Mouse (Mus musculus) 3134 (cell line): ENCODE results near the gene Cdk2ap2.
A peak's percentile ranks its signal among the peaks of the same experiment; 100 is the strongest.
"Not testable (repeated sequence)": the region's sequence is repeated elsewhere in the genome, so short reads cannot be mapped to it uniquely, and the experiment has no call there.

Experiments
- DNase-seq: peaks from one replicate; pipeline ENCODE4 v3.0.0-alpha.2; 2011; ENCODE audit warnings: low spot score; ENCODE audit not compliant: insufficient read length; ENCODE audit errors: extremely low read depth

Gene Cdk2ap2

GRCm38 (mm10) chr19:4066280-4066679 is 30.7 kb upstream of the Cdk2ap2 start:
- DNase-seq = peak; percentile 42

DNA sequence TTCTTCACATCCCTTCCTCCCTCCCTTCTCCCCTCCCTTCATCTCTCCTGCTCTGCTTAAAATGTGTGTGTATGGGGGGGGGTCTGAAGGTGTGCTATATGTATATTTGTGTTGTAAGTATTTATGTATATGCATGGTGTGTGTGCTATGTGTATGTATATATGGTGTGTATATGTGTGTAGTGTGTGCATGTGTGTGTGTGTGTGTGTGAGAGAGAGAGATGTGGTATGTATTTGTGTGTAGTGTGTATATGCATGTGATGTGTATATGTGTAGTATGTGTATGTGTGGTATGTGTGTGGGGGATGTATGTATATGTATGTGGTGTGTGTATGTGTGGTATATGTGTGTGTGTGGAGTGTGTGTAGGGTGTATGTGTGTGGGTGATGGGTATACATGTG is 30.1 kb upstream of the Cdk2ap2 start:
- no peak for DNase-seq

DNA sequence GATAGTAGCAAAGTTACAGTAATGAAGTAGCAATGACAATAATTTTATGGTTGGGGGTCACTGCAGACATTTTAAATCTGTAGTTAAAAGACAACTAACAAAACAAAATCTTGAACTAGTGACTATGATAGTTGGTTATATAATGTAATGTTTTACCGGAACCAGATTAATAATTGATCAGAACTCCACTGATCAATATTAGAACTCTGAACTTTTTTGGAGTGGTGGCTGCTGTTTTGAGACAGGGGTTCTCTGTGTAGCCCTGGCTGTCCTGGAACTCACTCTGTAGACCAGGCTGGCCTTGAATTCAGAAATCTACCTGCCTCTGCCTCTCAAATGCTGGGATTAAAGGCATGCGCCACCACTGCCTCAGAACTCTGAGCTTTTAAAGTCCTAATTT is 28.7 kb upstream of the Cdk2ap2 start:
- DNase-seq = not testable (repeated sequence)

DNA sequence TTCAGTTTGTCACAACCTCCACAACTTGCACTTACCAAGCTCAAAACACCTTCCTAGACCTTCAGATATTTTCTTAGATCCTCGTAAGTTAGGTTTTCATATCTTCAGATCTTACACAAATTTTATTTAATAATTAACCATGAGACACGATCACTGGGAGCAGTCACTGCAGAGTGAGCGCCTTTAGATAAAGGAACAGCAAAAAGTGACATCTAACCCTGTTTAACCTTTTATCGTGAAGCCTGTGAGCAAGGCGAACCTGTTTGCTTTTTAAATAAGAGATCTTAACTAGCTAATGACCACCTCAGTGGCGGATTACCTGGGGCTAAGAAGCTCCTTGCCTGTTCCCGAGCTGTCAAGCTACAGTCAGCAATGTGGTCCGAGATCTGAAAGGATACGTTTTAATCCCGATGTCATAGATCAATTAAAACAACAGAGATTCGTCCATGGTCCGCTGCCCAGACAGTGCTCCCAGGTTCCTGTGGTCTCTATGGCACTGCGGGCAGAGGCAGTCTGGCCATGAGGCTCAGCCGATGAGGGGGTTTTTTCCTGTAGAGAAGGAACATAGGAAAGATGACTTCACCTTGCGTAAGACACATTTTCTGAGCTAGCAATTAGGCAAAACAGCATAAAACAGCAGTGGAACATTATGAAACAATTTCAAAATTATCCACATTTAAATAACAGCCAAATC is 28.1 kb upstream of the Cdk2ap2 start:
- DNase-seq = no peak

- DNase-seq = no peak
These were observed 26.7 kb upstream of the Cdk2ap2 start for GRCm38 (mm10) chr19:4070311-4070710.

DNA sequence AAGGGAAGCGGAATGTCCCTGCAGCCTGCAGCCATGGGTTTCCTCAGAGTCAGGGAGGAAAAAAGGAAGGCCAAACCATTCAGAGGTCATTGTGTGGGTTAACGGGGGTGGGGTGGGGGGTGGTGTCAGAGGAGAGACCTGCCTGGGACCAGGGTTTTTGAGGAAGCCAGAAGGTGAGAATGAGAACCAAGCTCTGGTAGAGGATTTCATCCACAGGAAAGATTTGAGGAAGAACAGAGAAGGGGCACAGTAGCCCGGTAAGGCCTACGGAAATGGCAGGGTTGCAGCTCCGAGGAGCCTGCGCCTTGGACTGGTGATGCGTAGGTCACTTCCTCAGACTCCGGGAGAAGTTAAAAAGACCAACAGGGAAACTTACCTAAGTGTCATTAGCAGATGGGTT is 26.2 kb upstream of the Cdk2ap2 start:
- DNase-seq = no peak

DNA sequence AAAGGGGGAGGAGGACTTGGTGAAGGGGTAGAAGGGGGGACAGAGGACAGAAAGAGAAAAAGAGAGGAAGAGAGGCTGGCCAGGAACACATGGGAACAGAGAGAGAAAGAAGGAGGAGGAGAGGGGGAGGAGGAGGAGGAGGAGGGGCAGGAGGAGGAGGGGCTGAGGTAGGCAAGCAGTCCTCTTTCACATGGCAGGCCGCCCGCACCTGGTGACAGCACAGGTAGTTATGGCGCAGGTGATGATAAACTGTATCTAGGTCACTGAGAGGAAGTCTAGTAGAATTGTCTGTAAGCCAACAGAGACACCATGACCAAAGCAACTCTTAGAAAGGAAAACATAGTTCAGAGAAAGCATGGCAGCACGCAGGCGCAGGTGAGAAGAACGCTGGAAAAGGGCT is 25.6 kb upstream of the Cdk2ap2 start:
- DNase-seq = no peak

- DNase-seq = no peak
These were observed 24.1 kb upstream of the Cdk2ap2 start for GRCm38 (mm10) chr19:4072706-4073424.

DNA sequence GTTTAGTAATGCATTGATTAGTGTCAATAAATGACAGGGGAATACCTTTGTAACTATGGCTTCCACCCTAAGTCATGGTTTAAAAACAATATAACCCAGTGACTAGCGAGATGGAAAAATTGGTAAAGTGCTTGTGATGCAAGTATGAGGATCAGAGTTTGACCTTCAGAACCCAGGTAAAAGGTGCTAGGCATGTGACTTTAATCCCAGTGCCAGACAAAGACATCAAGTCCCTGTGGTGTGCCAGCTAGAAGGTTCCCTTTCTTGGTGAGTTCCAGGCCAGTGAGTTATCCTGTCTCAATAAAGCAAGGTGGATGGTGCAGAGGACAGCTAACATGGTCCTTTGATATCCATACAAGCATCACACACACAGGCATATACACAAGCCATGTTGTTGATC is 21.5 kb upstream of the Cdk2ap2 start:
- no peak for DNase-seq

GRCm38 (mm10) chr19:4079594-4079993 is 17.4 kb upstream of the Cdk2ap2 start:
- no peak for DNase-seq

DNA sequence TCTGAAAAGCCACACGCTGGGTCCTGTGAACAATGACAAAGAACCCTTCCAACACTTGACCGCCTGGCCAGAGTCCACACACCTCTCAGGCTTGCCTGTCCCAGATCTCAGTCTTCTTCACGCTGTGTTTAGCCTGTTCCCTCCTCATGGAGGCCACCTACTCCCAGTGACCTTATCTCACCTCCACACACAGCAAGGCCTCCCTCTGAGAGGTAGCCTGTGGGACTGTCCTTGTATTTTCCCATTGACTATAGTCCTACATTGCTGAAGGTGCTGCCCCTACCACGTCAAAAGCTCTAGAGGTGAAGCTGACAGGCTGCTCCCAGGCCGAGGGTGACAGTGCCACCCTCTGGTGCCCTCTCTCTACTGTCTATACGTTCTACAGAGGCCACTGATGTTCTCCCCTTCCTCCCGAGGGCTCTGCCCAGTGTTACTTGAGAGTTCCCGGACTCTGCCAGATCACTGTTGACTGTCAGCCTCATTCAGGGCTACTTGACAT is 16.4 kb upstream of the Cdk2ap2 start:
- DNase-seq = no peak

GRCm38 (mm10) chr19:4081394-4081793 is 15.6 kb upstream of the Cdk2ap2 start, which contains the start of gene Cabp2:
Gene Cabp2, plus strand, starts transcription at chr19:4081578.
- no peak for DNase-seq

- no peak for DNase-seq
These were observed 14.6 kb upstream of the Cdk2ap2 start for GRCm38 (mm10) chr19:4082219-4082965.

GRCm38 (mm10) chr19:4083316-4083715 is 13.7 kb upstream of the Cdk2ap2 start:
- no peak for DNase-seq

GRCm38 (mm10) chr19:4083826-4084225 is 13.2 kb upstream of the Cdk2ap2 start:
- DNase-seq = no peak

GRCm38 (mm10) chr19:4084984-4085383 is 12.0 kb upstream of the Cdk2ap2 start:
- no peak for DNase-seq

- DNase-seq = no peak
These were observed 10.8 kb upstream of the Cdk2ap2 start for GRCm38 (mm10) chr19:4086156-4086555.

- DNase-seq = peak; percentile 75
These were observed 9.9 kb upstream of the Cdk2ap2 start for GRCm38 (mm10) chr19:4087090-4087489.

DNA sequence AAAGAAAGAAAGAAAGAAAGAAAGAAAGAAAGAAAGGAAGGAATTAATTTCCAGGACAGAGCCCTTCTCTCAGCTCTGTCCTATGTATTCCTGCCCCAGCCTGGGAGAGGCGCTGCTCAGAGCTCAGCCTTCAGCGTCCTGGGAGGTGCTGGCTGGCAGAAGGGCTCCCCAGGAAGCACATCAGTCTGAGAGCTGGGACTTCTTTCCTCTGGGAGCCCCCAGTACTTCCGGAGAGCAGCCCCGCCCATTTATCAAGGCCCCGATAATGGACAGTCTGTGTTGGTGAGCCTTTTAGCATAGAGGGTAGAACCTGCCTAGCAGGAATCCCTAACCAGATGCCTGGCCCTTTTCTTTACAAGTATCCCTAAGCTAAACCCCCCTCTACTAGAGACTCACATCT is 8.8 kb upstream of the Cdk2ap2 start:
- no peak for DNase-seq

DNA sequence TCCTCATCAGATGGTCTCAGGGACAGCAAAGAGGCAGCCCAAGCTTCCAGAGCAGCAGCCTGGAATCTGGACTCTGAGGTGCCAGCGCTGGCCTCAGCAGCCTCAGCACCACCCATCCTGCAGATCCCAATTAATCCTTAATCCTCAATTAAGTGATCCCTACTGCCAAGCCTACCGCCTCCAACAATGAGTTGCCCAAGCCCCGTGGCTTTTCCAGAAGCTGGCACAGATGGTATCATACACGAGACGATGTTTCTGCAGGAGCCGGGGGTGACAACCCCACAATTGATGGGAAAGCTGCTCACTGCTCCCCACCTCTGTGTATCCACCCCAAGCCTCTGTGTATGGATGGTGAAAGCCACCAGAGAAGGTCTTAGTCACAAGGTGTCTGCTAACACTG is 7.9 kb upstream of the Cdk2ap2 start:
- DNase-seq = no peak

DNA sequence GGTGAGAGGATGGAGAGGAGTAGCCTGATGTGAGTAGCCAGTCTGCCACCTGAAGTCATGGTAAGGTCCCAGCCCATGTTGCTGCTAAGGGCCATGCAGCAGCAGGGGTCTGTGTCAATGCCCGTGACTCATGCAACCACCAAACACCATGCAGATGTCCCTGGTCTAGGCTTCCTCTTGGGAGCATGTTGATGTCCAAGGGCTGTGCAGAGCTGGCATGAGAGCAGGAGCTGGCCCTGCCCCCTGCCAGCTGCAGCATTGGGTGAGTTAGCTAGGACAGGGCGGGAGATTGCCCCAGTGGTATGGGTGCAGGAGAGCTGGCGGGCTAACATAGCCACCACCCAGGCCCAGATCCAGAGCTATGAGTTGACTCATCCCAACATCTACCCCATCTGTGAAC is 6.5 kb upstream of the Cdk2ap2 start:
- peak; percentile 90 for DNase-seq
